Mouse (Mus musculus): ENCODE data around the gene Pigc.

DNA sequence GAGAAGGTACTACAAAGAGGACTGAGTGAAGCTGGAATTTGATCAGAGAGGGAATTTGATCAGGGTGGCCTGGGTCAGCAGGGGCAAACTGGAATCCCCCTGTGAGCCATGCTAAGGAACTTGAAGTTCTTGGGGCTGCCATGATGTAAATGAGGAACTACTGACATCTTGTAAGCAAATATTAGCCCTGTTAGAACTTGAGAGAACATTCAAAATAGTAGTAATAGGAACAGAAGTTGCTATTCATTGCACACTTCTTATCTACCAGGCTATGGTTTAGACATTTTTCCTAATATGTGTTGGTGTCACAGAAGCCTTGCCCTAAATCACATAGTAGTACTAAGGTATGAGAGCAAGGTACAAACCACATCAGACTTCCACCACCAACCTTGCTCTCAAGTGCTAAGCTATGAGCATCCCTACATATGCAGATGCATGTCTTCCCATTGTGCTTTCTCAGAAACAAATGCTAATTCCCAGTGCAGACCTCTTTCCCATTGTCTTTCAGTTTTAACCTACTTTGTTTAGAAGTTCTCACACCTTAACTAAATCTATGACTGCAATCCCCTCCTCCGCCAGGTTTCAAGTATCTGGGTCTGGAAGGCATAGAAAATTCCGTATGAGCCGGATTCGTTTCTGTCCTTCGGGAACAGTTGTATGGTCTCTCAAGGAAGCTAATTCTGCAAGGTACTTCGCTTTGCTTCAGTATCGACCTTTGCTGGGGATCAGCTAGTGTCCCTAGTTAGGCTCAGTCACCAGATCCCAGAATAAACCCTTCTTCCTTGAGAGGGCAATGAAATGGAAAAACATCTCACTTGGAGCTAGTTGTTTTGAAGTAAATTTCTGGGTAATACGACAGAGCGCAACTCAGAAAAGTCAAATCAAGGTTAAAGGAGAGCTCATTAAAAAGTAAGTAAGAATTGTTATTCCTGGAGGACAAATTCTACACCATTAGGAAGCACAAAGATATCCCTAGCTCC is 48.2 kb upstream of the Pigc start:
- TF ChIP-seq POLR2A (IDR thresholded peaks at IDR 0.05; ENCODE audit: insufficient read length, low read depth) (no peak), USF1 (IDR thresholded peaks at IDR 0.05; ENCODE audit: low read depth) (no peak), MYOD1 (IDR thresholded peaks at IDR 0.05; ENCODE audit: control insufficient read depth in 1 of 3, insufficient read length in 2 of 3, low read depth in 2 of 3) (no peak), MYOG (IDR thresholded peaks at IDR 0.05; ENCODE audit: control insufficient read depth in 1 of 3, insufficient read depth in 1 of 3, insufficient read length in 2 of 3, low read depth in 2 of 3) (no peak), CEBPB (IDR thresholded peaks at IDR 0.05; ENCODE audit: insufficient read depth, poor library complexity, severe bottlenecking) (no peak), POLR2AphosphoS2 (IDR thresholded peaks at IDR 0.05; ENCODE audit: insufficient read length, low read depth) (no peak)

All from myocyte (in vitro differentiated cells).